Mouse (Mus musculus): ENCODE data around the gene Exoc7.

- TF ChIP-seq POLR2A (IDR thresholded peaks at IDR 0.05; ENCODE audit: low read depth, low read length) (peak; percentile 82), CTCF (IDR thresholded peaks at IDR 0.05; ENCODE audit: extremely low read depth, insufficient read depth, insufficient read length, insufficient replicate concordance) (no peak)
Observed at GRCm38 (mm10) chr11:116274045-116274666, 32.9 kb downstream of the Exoc7 start, which contains the start of gene Srp68.
